Mouse (Mus musculus) limb, embryonic 14.5 days (tissue): ENCODE measurements around the gene Birc2. TPM values are rescaled to one million over a fixed set of nuclear protein-coding genes. Genes with fewer than 3 reads are reported as not detected.

Experiments used
- ATAC-seq: fragments of 200-750 bp; cut with Nextera tagmentation; 2 replicates; pipeline ENCODE4 v1.8.0; 2017; ENCODE audit warnings: low read depth, moderate number of reproducible peaks, moderate TSS enrichment; ENCODE audit not compliant: low FRiP score
- DNase-seq: peaks from one replicate; pipeline ENCODE4 v3.0.0-alpha.2; 2015; ENCODE audit warnings: low spot score
- H3K27ac ChIP-seq: fragments of 300-500 bp; sonication (generic); replicated peaks from 2 replicates; pipeline ENCODE4 v1.5.1; 2014; ENCODE audit warnings: low read depth, mild to moderate bottlenecking, low read length, moderate library complexity, mixed read lengths
- H3K27me3 ChIP-seq: fragments of 300-500 bp; sonication (generic); 2 replicates; pipeline ENCODE4 v1.6.1; 2014; ENCODE audit warnings: low read length, mixed read lengths; ENCODE audit not compliant: control insufficient read depth, insufficient read depth
- H3K36me3 ChIP-seq: fragments of 300-500 bp; sonication (generic); 2 replicates; pipeline ENCODE4 v1.6.1; 2014; ENCODE audit warnings: mild to moderate bottlenecking, low read length, moderate library complexity, mixed read lengths; ENCODE audit not compliant: control insufficient read depth, insufficient read depth
- H3K4me1 ChIP-seq: fragments of 300-500 bp; sonication (generic); 2 replicates; pipeline ENCODE4 v1.6.1; 2014; ENCODE audit warnings: antibody characterized with exemption, low read length, mixed read lengths; ENCODE audit not compliant: control insufficient read depth, insufficient read depth
- H3K4me2 ChIP-seq: fragments of 300-500 bp; sonication (generic); replicated peaks from 2 replicates; pipeline ENCODE4 v1.6.1; 2014; ENCODE audit warnings: low read depth, mild to moderate bottlenecking, low read length, moderate library complexity; ENCODE audit not compliant: severe bottlenecking
- H3K4me3 ChIP-seq: fragments of 300-500 bp; sonication (generic); replicated peaks from 2 replicates; pipeline ENCODE4 v1.5.1; 2014; ENCODE audit warnings: low read length
- H3K9ac ChIP-seq: fragments of 300-500 bp; sonication (generic); 2 replicates; pipeline ENCODE4 v1.6.1; 2014; ENCODE audit warnings: mild to moderate bottlenecking, low read depth, low read length, moderate library complexity; ENCODE audit not compliant: severe bottlenecking
- H3K9me3 ChIP-seq: fragments of 300-500 bp; sonication (generic); 2 replicates; pipeline ENCODE4 v1.6.1; 2016; ENCODE audit warnings: low read length; ENCODE audit not compliant: control insufficient read depth
- POLR2A ChIP-seq: fragments of 200-500 bp; IDR thresholded peaks from 2 replicates; pipeline ENCODE4 v1.8.0; 2012; ENCODE audit warnings: inconsistent platforms, mild to moderate bottlenecking, moderate library complexity, borderline replicate concordance; ENCODE audit not compliant: insufficient read depth, insufficient read length; ENCODE audit errors: extremely low read depth
- WGBS: fragments of 180-500 bp; shearing (Covaris S2); extraction: QIAGEN DNeasy Blood & Tissue Kit; methylation state at CpG from one replicate; pipeline ENCODE4 v1.1.7; 2014; 5-methylcytosine and 5-hydroxymethylcytosine counted together
- microRNA-seq: library from miRNA; unstranded; fragments of <30 nt; microRNA quantifications from one replicate; pipeline ENCODE4, GENCODE M21; 2016
- polyA plus RNA-seq, 2 experiments: library from polyadenylated mRNA; depleted of rRNA in 1 of 2; stranded (reverse) in 1 of 2; unstranded in 1 of 2; fragments of >200 nt; fragmentation: Nextera tagmentation in 1 of 2; extraction: Ambion mirVana in 1 of 2; gene quantifications; 2 replicates each; pipeline versions ENCODE4 v1.2.1 to v1.2.3; 2012 to 2014

Gene Birc2
- polyA plus RNA-seq, 2 experiments = 41.2 to 41.7 TPM

DNA sequence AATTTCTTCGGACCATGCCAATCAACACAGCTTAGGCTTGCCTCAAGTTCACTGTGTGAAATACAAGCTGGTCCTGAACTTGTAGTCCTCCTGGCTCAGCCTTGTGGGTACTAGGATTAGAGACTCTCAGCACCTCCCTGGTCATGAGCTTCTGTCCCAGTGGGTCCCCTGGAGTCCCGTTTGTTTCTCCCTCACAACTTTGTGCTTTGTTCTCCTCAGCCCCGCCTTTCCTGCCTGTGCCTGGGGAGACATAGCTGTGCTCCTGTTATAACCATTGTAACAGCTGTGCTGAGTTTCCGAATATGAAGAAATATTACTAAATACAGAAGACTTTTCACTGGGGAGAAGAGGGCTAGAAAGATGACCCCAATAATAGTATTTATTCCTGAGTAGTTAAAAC is 67.8 kb downstream of the Birc2 start:
- Histone ChIP-seq H3K4me3 (no peak overlapping the region), H3K4me2 (no peak overlapping the region), H3K9ac (no peak overlapping the region), H3K27me3 (no peaks in the 10 kb centered on the region), H3K36me3 (peaks cover 15% of the 10 kb centered on the region), H3K9me3 (no peaks in the 10 kb centered on the region), H3K4me1 (no peaks in the 10 kb centered on the region), H3K27ac (no peak overlapping the region)
- no peak for DNase-seq
- no peak for TF ChIP-seq POLR2A
- WGBS = 62% methylated on average over 4 of the region's 4 CpGs
- ATAC-seq = no peak

Small RNA genes lying within 50 kb of the gene (microRNA-seq; reads per million reads assigned to microRNA genes)
- gene Mir5618 = 3.2 reads per million, percentile 7 among the genes with 10 or more reads in this experiment

Other genes with a start within 250 kb of the Birc2 start
- not detected in 2 replicates for gene Mmp20, start 208.8 kb downstream of the Birc2 start, polyA plus RNA-seq (2012; rRNA removed)
- 0.08 TPM in 1 of 2 replicates, not detected in the other for gene Mmp20, start 208.8 kb downstream of the Birc2 start, polyA plus RNA-seq (2014; fragmentation: Nextera tagmentation; extraction: Ambion mirVana)
- not detected in 2 replicates for gene Mmp7, start 145.0 kb downstream of the Birc2 start, polyA plus RNA-seq (2012; rRNA removed)
- not detected in 2 replicates for gene Mmp7, start 145.0 kb downstream of the Birc2 start, polyA plus RNA-seq (2014; fragmentation: Nextera tagmentation; extraction: Ambion mirVana)
- gene Tmem123, start 73.0 kb downstream of the Birc2 start, polyA plus RNA-seq (2012; rRNA removed) = 67.0 and 68.8 TPM in 2 replicates
- 122 and 133 TPM in 2 replicates for gene Tmem123, start 73.0 kb downstream of the Birc2 start, polyA plus RNA-seq (2014; fragmentation: Nextera tagmentation; extraction: Ambion mirVana)
- gene Birc3, start 36.1 kb upstream of the Birc2 start, polyA plus RNA-seq (2012; rRNA removed) = 16.1 and 16.9 TPM in 2 replicates
- 10.3 and 13.2 TPM in 2 replicates for gene Birc3, start 36.1 kb upstream of the Birc2 start, polyA plus RNA-seq (2014; fragmentation: Nextera tagmentation; extraction: Ambion mirVana)
- 75.0 and 87.4 TPM in 2 replicates for gene Yap1, start 167.5 kb upstream of the Birc2 start, polyA plus RNA-seq (2012; rRNA removed)
- gene Yap1, start 167.5 kb upstream of the Birc2 start, polyA plus RNA-seq (2014; fragmentation: Nextera tagmentation; extraction: Ambion mirVana) = 43.3 and 50.8 TPM in 2 replicates
- 8.5 and 9.5 TPM in 2 replicates for gene Cfap300, start 205.8 kb upstream of the Birc2 start, polyA plus RNA-seq (2012; rRNA removed)
- 11.5 and 12.5 TPM in 2 replicates for gene Cfap300, start 205.8 kb upstream of the Birc2 start, polyA plus RNA-seq (2014; fragmentation: Nextera tagmentation; extraction: Ambion mirVana)